Mouse (Mus musculus): ENCODE measurements around the gene 1700011M02Rik.
"Not testable (repeated sequence)": the region's sequence is repeated elsewhere in the genome, so short reads cannot be mapped to it uniquely, and the experiment has no call there.

DNA sequence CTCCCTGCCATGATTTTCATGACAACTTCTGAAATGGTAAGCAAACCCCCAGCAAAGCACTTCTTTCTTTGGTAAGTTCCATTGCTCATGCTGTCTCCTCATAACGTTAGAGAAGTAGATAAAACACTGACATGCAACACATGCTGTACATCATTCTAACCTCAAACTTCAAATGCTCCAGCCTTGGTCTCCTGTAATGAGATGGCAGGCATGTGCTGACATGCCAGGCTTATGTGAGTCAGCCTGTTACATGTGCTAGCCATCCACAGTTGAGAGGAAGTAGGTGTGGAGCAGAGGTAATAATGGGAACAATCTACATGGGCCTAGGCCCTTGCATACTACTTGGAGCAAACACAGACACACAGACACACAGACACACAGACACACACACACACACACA, 6.1 kb downstream of the 1700011M02Rik start:
- TF ChIP-seq CTCF (IDR thresholded peaks at IDR 0.05; ENCODE audit: borderline replicate concordance, control insufficient read depth, extremely low read depth, insufficient read depth, low read length, poor library complexity); POLR2A (IDR thresholded peaks at IDR 0.05; ENCODE audit: control insufficient read depth, extremely low read depth, insufficient read depth, low read length, poor library complexity): not testable (repeated sequence)
